ENCODE assay signal across 8 mouse cellular contexts in genomic region chr10:59898180-59898778, GRCm38 (mm10). TPM values are rescaled to one million over a fixed set of nuclear protein-coding genes. Genes with fewer than 3 reads are reported as not detected.
A peak's percentile ranks its signal among the peaks of the same experiment; 100 is the strongest.
DNase-seq lines count a peak whose midpoint lies in the region; TF ChIP-seq lines count a peak whose summit lies in the region.

No protein-coding gene starts in this region.

- 0 out of 2 replicates have a peak overlapping the region, but pooled peaks have one; percentile 1 for H3K27ac ChIP-seq in kidney, adult 2 months (ENCODE audit: insufficient read depth, low read depth, low read length)
- peak overlapping the region; percentile 73; the same call in 1 of the 2 replicates for H3K27ac ChIP-seq in cortical plate, adult 2 months (ENCODE audit: insufficient read depth, low read length)
- H3K27ac ChIP-seq in hindbrain, embryonic 10.5 days = peak overlapping the region; percentile 95
- H3K27ac ChIP-seq in midbrain, embryonic 10.5 days (replicated peaks) = peak overlapping the region; percentile 92

- no peaks in the 10 kb centered on the region for H3K27me3 ChIP-seq in kidney, adult 2 months (replicated peaks; ENCODE audit: control insufficient read depth, insufficient read depth, low read length)
- no peaks in the 10 kb centered on the region for H3K27me3 ChIP-seq in hindbrain, embryonic 10.5 days (ENCODE audit: insufficient read depth, poor library complexity, severe bottlenecking)
- no peaks in the 10 kb centered on the region for H3K27me3 ChIP-seq in midbrain, embryonic 10.5 days (ENCODE audit: low read depth, poor library complexity, severe bottlenecking)

- H3K4me3 ChIP-seq in kidney, adult 2 months (ENCODE audit: insufficient read depth, low read depth, low read length) = no peak overlapping the region
- H3K4me3 ChIP-seq in cortical plate, adult 2 months (ENCODE audit: insufficient read depth, low read length) = no peak overlapping the region
- H3K4me3 ChIP-seq in hindbrain, embryonic 10.5 days = peak overlapping the region; percentile 26
- peak overlapping the region; percentile 1; the same call in 1 of the 2 replicates for H3K4me3 ChIP-seq in midbrain, embryonic 10.5 days

- DNase-seq in kidney, adult 2 months = no peak
- DNase-seq in kidney, adult 9 months = no peak
- no peak for DNase-seq in hindbrain, embryonic 10.5 days (ENCODE audit: low spot score)
- DNase-seq in midbrain, embryonic 10.5 days (ENCODE audit: low spot score) = no peak
- DNase-seq in right cerebral cortex, adult 18-20 months = no peak
- no peak for DNase-seq in layer of hippocampus, postnatal 25 days (ENCODE audit: extremely low spot score in 1 of 2, low spot score in 1 of 2)
- DNase-seq in urinary bladder, postnatal 14 days (ENCODE audit: low spot score) = no peak

- H3K4me1 ChIP-seq in kidney, adult 2 months (ENCODE audit: control insufficient read depth, insufficient read depth, low read length) = peaks cover 13% of the 10 kb centered on the region
- peaks cover 34% of the 10 kb centered on the region for H3K4me1 ChIP-seq in cortical plate, adult 2 months (ENCODE audit: control insufficient read depth, insufficient read depth, low read length)
- H3K4me1 ChIP-seq in hindbrain, embryonic 10.5 days (replicated peaks) = peaks cover 91% of the 10 kb centered on the region
- H3K4me1 ChIP-seq in midbrain, embryonic 10.5 days = peaks cover 86% of the 10 kb centered on the region

- WGBS in kidney, adult 2 months = 79% methylated on average over 9 of the region's 9 CpGs
- WGBS in hindbrain, embryonic 10.5 days = 65% methylated on average over 9 of the region's 9 CpGs
- 64% methylated on average over 9 of the region's 9 CpGs for WGBS in midbrain, embryonic 10.5 days

- TF ChIP-seq CTCF in kidney, adult 2 months (conservative IDR thresholded peaks at IDR 0.05; ENCODE audit: insufficient read depth, insufficient read length, low read depth, low read length) = no peak
- TF ChIP-seq CTCF in cortical plate, adult 2 months (IDR thresholded peaks at IDR 0.05; ENCODE audit: extremely low read depth, insufficient read depth, low read length) = no peak

- H3K9me3 ChIP-seq in hindbrain, embryonic 10.5 days = no peaks in the 10 kb centered on the region
- no peaks in the 10 kb centered on the region for H3K9me3 ChIP-seq in midbrain, embryonic 10.5 days (replicated peaks)

- TF ChIP-seq POLR2A in kidney, adult 2 months (IDR thresholded peaks at IDR 0.05; ENCODE audit: low read depth, low read length) = no peak
- TF ChIP-seq POLR2A in cortical plate, adult 2 months (IDR thresholded peaks at IDR 0.05; ENCODE audit: extremely low read depth, insufficient read depth, low read length) = no peak

- H3K36me3 ChIP-seq in kidney, adult 2 months (ENCODE audit: control insufficient read depth, insufficient read depth, low read length) = no peaks in the 10 kb centered on the region; the same call in 1 of the 2 replicates
- H3K36me3 ChIP-seq in hindbrain, embryonic 10.5 days = peaks cover 48% of the 10 kb centered on the region
- H3K36me3 ChIP-seq in midbrain, embryonic 10.5 days = peaks cover 48% of the 10 kb centered on the region

RNA-seq across cellular contexts. Expression of gene Dnajb12, which starts 18.9 kb away (rescaled TPM):
- polyA plus RNA-seq in kidney, adult 2 months (2012; rRNA removed) = 85.8 and 87.3 TPM in 2 replicates
- polyA plus RNA-seq in cortical plate, adult 2 months (2012; rRNA removed) = 45.0 and 47.0 TPM in 2 replicates
- polyA plus RNA-seq in hindbrain, embryonic 10.5 days (2016; fragmentation: Nextera tagmentation; extraction: Ambion mirVana) = 27.2 and 31.5 TPM in 2 replicates
- 27.3 and 27.6 TPM in 2 replicates for polyA plus RNA-seq in midbrain, embryonic 10.5 days (2016; fragmentation: Nextera tagmentation; extraction: Ambion mirVana)
- total RNA-seq in layer of hippocampus, postnatal 25 days (2021) = 10 to 100 TPM; 53.3 to 54.0 TPM

RNA-seq across cellular contexts. Expression of gene Ddit4, which starts 53.4 kb away (rescaled TPM):
- polyA plus RNA-seq in kidney, adult 2 months (2012; rRNA removed) = 21.1 and 21.6 TPM in 2 replicates
- 35.7 and 38.3 TPM in 2 replicates for polyA plus RNA-seq in cortical plate, adult 2 months (2012; rRNA removed)
- polyA plus RNA-seq in hindbrain, embryonic 10.5 days (2016; fragmentation: Nextera tagmentation; extraction: Ambion mirVana) = 37.5 and 37.6 TPM in 2 replicates
- polyA plus RNA-seq in midbrain, embryonic 10.5 days (2016; fragmentation: Nextera tagmentation; extraction: Ambion mirVana) = 31.8 and 31.9 TPM in 2 replicates
- total RNA-seq in layer of hippocampus, postnatal 25 days (2021) = 10 to 100 TPM; 77.1 to 100.0 TPM

Comparison
In these comparisons a context has a peak if more than half of its experiments do, and no peak if none do; other contexts are left out.
1. H3K27ac ChIP-seq: peak in every context shown above with its lines; median percentile 95 in hindbrain, embryonic 10.5 days; 92 in midbrain, embryonic 10.5 days; 73 in cortical plate, adult 2 months; 1 in kidney, adult 2 months.
2. H3K4me3 ChIP-seq: peak in hindbrain, embryonic 10.5 days (single experiment) and midbrain, embryonic 10.5 days (single experiment); none in kidney, adult 2 months (single experiment) and cortical plate, adult 2 months (single experiment).